ENCODE assay signal across 8 mouse cellular contexts in the genomic region with DNA sequence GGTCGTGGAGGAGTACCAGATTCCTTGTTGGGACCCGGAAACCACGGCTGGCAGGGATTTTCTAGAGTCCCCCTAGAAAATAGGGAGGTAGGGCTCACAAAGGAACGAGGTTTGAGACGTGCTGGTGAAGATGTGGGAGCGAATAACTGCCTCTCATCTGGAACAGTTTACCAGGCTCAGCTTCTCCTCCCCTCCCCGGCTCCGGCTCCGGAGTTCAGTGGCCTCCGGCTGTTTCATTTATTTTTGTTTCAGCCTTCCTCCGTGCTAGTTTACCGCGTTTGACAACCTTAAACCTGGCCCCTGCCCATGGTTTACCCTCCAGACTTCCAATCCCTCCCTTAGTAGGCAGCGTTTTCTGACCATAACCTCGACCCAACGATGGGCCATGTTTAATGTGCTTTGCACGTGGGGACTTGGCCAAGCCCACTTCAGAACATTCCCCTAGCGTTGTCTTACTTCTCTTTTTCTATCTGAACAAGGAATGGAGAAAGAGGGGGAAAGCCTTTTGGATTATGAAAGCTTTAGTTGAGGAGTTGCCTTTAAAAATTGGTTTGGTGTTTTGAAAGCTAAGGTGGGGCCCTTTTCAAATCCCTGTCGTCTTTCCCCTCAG. TPM values are rescaled to one million over a fixed set of nuclear protein-coding genes. Genes with fewer than 3 reads are reported as not detected.
DNase-seq lines count a peak whose midpoint lies in the region; ATAC-seq and TF ChIP-seq lines count a peak whose summit lies in the region.

No protein-coding gene starts in this region.

- H3K9ac ChIP-seq in heart, embryonic 12.5 days, result peak overlapping the region; percentile 89
- peak overlapping the region; percentile 97 for H3K9ac ChIP-seq in midbrain, embryonic 15.5 days

- WGBS in heart, embryonic 12.5 days, result 3% methylated on average over 19 of the region's 19 CpGs
- under 1% methylated on average over 19 of the region's 19 CpGs for WGBS in midbrain, embryonic 15.5 days

- DNase-seq in left cerebral cortex, adult 2 months (ENCODE audit: extremely low spot score in 1 of 2, low spot score in 2 of 2), result no peak
- no peak for DNase-seq in left cerebral cortex, adult 8-10 months (ENCODE audit: low spot score in 2 of 2)
- DNase-seq in kidney, postnatal 10 days, result peak; percentile 56
- DNase-seq in left cerebral cortex, postnatal 4 days, result no peak
- no peak for DNase-seq in natural killer cell, adult 2 months (ENCODE audit: low spot score in 2 of 2)

- intact Hi-C loops in left cerebral cortex, adult 2 months (cut with DNase I), result loop anchor here (5.0 kb wide), 2 partner anchors 71 to 136 kb away; no protein-coding TSS in a partner anchor
- intact Hi-C loops in left cerebral cortex, postnatal 4 days (cut with DNase I), result loop anchor here (5.0 to 10.0 kb wide), 2 partner anchors 186 to 202 kb away; no protein-coding TSS in a partner anchor

- no peaks in the 10 kb centered on the region for H3K36me3 ChIP-seq in heart, embryonic 12.5 days
- no peaks in the 10 kb centered on the region for H3K36me3 ChIP-seq in midbrain, embryonic 15.5 days (replicated peaks)

- H3K4me1 ChIP-seq in heart, embryonic 12.5 days (replicated peaks), result peaks cover 42% of the 10 kb centered on the region
- peaks cover 40% of the 10 kb centered on the region for H3K4me1 ChIP-seq in midbrain, embryonic 15.5 days

- no peak for TF ChIP-seq CTCF in left cerebral cortex, adult 2 months (IDR thresholded peaks at IDR 0.05)

- no peaks in the 10 kb centered on the region for H3K9me3 ChIP-seq in heart, embryonic 12.5 days (replicated peaks)
- no peaks in the 10 kb centered on the region for H3K9me3 ChIP-seq in midbrain, embryonic 15.5 days

- peak overlapping the region; percentile 96 for H3K27ac ChIP-seq in left cerebral cortex, adult 2 months
- peak overlapping the region; percentile 78 for H3K27ac ChIP-seq in heart, embryonic 12.5 days (ENCODE audit: poor library complexity, severe bottlenecking)
- H3K27ac ChIP-seq in midbrain, embryonic 15.5 days, result peak overlapping the region; percentile 90

- peak overlapping the region; percentile 61 for H3K4me3 ChIP-seq in left cerebral cortex, adult 2 months
- peak overlapping the region; percentile 74 for H3K4me3 ChIP-seq in heart, embryonic 12.5 days
- H3K4me3 ChIP-seq in midbrain, embryonic 15.5 days, result peak overlapping the region; percentile 85

- H3K27me3 ChIP-seq in heart, embryonic 12.5 days (replicated peaks), result no peaks in the 10 kb centered on the region
- H3K27me3 ChIP-seq in midbrain, embryonic 15.5 days (replicated peaks), result 0 out of 2 replicates have a peak, but pooled peaks cover 10% of the 10 kb centered on the region

- H3K4me2 ChIP-seq in heart, embryonic 12.5 days, result peak overlapping the region; percentile 96
- peak overlapping the region; percentile 80 for H3K4me2 ChIP-seq in midbrain, embryonic 15.5 days

- ATAC-seq in common myeloid progenitor, adult 5-6 weeks (replicated peaks; ENCODE audit: low read depth, poor library complexity, severe bottlenecking), result 0 out of 2 replicates have a peak, but pooled peaks have one; percentile 24
- no peak for ATAC-seq in heart, embryonic 12.5 days (ENCODE audit: insufficient number of reproducible peaks, low FRiP score)
- no peak for ATAC-seq in midbrain, embryonic 15.5 days (replicated peaks)

RNA-seq across cellular contexts. Expression of a gene that starts 1.7 kb away (rescaled TPM):
- total RNA-seq in left cerebral cortex, adult 2 months (2021), result 100 to 1,000 TPM; 142 to 152 TPM
- 100 to 1,000 TPM; 125 to 132 (median 132) TPM for total RNA-seq in left cerebral cortex, adult 8-10 months (2022)
- 0.50 TPM in 1 of 2 replicates, not detected in the other for total RNA-seq in common myeloid progenitor, adult 5-6 weeks (2017)
- polyA plus RNA-seq in heart, embryonic 12.5 days (2016; fragmentation: Nextera tagmentation; extraction: Ambion mirVana), result 32.4 and 33.0 TPM in 2 replicates
- 37.7 and 41.2 TPM in 2 replicates for polyA plus RNA-seq in midbrain, embryonic 15.5 days (2015; fragmentation: Nextera tagmentation; extraction: Ambion mirVana)
- 100 to 1,000 TPM; 239 to 257 TPM for total RNA-seq in left cerebral cortex, postnatal 4 days (2021)

Comparison
In these comparisons a context has a peak if more than half of its experiments do, and no peak if none do; other contexts are left out.
1. RNA of a gene that starts 1.7 kb away (total RNA-seq): 239 to 257 TPM in left cerebral cortex, postnatal 4 days, 142 to 152 TPM in left cerebral cortex, adult 2 months and 125 to 132 TPM in left cerebral cortex, adult 8-10 months; 0.50 TPM in common myeloid progenitor, adult 5-6 weeks; every median in the first group is over 10 times any median in the second.
2. Peak in every context shown above with its lines, with median percentiles within 50 percentile points of each other: H3K27ac ChIP-seq and H3K4me3 ChIP-seq.